Mouse (Mus musculus): ENCODE results near the gene Rpusd3.

DNA sequence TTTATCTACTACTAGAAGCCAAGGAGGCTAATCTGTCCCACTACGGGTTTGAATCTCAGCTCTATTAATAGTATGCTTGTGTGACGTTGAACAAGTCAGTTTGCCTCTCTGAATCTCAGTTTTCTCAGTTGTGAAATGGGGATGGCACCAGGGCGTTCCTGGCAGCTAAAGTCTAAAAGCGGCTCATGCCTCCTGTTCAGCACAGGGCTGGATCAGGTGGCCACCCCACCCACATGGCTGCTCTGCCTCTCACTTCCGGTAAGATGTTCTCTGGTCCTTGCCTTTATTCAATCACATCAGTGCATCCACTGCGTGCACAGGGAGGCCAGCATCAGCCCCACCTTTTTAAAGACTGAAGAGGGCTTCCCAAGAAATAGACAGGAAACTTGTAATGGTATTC is 13.7 kb downstream of the Rpusd3 start:
- TF ChIP-seq POLR2A (IDR thresholded peaks at IDR 0.05; ENCODE audit: extremely low read depth, insufficient read depth, low read length) (0 out of 2 replicates have a peak, but pooled peaks have one; percentile 30), CTCF (IDR thresholded peaks at IDR 0.05; ENCODE audit: extremely low read depth, insufficient read depth, low read length) (no peak)

Measured in cortical plate, adult 2 months (tissue).